Mouse (Mus musculus): ENCODE data around the gene Socs5. TPM values are rescaled to one million over a fixed set of nuclear protein-coding genes. Genes with fewer than 3 reads are reported as not detected.

Socs5 gene
- polyA plus RNA-seq, 1 experiment, result 6.4 TPM

DNA sequence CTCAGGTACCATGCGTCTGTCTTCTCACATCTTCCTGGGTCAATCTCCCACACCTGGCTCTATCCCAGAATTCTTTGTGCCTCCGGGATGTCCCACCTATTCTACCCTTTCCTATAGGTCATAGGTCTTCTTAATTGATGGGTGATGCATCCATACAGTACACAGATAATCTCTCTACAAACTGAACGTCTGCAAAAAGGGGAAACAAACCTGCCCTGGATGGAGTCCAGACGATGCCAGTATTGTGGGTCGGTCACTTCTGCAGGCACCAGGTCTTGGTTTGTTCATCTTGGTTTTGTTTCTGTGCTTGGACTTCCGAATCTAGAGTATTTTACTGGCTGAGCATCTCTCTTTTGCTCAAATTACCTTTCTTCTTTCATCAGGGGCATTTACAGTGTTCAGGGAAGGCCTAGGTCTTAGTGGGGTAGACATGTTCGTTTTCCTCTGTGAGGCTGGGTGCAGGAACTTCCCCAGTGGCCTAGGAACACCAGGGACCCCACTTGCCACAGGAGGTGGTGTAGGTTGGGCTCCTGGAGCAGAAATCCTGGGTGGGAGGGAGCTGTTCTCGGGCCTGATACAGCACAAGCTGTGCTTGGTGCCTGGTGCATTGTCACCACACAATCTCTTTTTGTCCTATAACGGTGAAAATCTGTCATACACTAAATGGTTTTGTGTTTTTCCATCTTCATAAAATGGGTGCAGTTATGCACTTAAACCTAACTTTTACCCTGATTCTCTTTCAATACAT, 33.9 kb downstream of the Socs5 start:
- H3K27me3 ChIP-seq (ENCODE audit: control insufficient read depth, insufficient read depth, low read length), result no peaks in the 10 kb centered on the region
- no peak overlapping the region for H3K27ac ChIP-seq (ENCODE audit: control insufficient read depth, insufficient read depth, low read length)
- 0 out of 2 replicates have a peak, but pooled peaks cover 2% of the 10 kb centered on the region for H3K4me1 ChIP-seq (replicated peaks; ENCODE audit: control insufficient read depth, insufficient read depth, low read length)
- no peak overlapping the region for H3K4me3 ChIP-seq (ENCODE audit: control insufficient read depth, insufficient read depth, low read length)
- no peak for DNase-seq
- no peaks in the 10 kb centered on the region for H3K36me3 ChIP-seq (ENCODE audit: control insufficient read depth, insufficient read depth, low read length)
- 81% methylated on average over 9 of the region's 9 CpGs for WGBS
- TF ChIP-seq POLR2A (IDR thresholded peaks at IDR 0.05; ENCODE audit: control insufficient read depth, extremely low read depth, insufficient read depth, low read length, poor library complexity) (no peak), CTCF (IDR thresholded peaks at IDR 0.05; ENCODE audit: borderline replicate concordance, control insufficient read depth, extremely low read depth, insufficient read depth, low read length, poor library complexity) (no peak)

DNA sequence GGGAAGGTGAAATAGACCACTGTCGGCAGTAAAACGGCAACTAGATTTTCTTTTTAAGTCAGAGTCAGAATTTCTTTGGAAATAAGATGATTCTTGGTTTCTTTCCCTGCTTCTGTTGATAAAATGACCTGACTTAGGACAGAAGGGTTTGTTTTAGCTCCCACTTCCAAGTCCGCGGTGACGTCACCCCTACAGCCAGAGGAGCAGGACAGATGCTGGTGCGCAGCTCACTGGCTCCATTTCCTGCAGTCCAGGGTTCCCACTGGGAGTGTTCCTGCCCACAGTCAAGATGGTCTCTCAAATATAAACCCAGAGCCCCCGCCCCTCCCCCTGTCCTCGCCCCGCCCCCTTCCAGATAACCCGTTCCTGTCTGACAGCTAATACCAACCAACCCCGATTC, 34.8 kb downstream of the Socs5 start:
- Histone ChIP-seq H3K4me3 (ENCODE audit: control insufficient read depth, insufficient read depth, low read length) (no peak overlapping the region), H3K36me3 (ENCODE audit: control insufficient read depth, insufficient read depth, low read length) (no peaks in the 10 kb centered on the region), H3K4me1 (replicated peaks; ENCODE audit: control insufficient read depth, insufficient read depth, low read length) (0 out of 2 replicates have a peak, but pooled peaks cover 2% of the 10 kb centered on the region), H3K27me3 (ENCODE audit: control insufficient read depth, insufficient read depth, low read length) (no peaks in the 10 kb centered on the region), H3K27ac (ENCODE audit: control insufficient read depth, insufficient read depth, low read length) (no peak overlapping the region)
- no peak for DNase-seq
- 84% methylated on average over 11 of the region's 11 CpGs for WGBS
- TF ChIP-seq CTCF (IDR thresholded peaks at IDR 0.05; ENCODE audit: borderline replicate concordance, control insufficient read depth, extremely low read depth, insufficient read depth, low read length, poor library complexity) (no peak), POLR2A (IDR thresholded peaks at IDR 0.05; ENCODE audit: control insufficient read depth, extremely low read depth, insufficient read depth, low read length, poor library complexity) (no peak)

DNA sequence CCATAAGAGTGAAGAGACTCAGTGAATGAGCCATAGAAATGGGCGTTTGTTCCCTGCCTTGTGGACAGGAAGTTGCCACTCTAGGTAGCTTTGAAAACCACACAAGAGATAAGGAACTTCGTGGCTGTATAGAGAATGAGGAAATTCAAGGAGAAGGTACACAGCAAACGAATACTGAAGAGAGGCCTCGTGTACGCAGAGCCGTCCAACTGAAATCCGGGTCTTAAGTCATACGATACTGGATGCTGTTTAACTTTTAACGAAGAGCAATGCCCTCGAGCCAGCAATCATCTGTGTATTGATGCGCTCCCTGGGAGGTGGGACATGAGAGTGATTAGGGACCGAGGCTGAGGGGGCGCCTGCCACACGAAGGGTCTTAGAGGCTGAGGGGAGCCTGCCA, 35.7 kb downstream of the Socs5 start:
- 47% methylated on average over 14 of the region's 14 CpGs for WGBS
- no peak for DNase-seq
- TF ChIP-seq POLR2A (IDR thresholded peaks at IDR 0.05; ENCODE audit: control insufficient read depth, extremely low read depth, insufficient read depth, low read length, poor library complexity) (no peak), CTCF (IDR thresholded peaks at IDR 0.05; ENCODE audit: borderline replicate concordance, control insufficient read depth, extremely low read depth, insufficient read depth, low read length, poor library complexity) (no peak)
- Histone ChIP-seq H3K36me3 (ENCODE audit: control insufficient read depth, insufficient read depth, low read length) (no peaks in the 10 kb centered on the region), H3K4me1 (replicated peaks; ENCODE audit: control insufficient read depth, insufficient read depth, low read length) (0 out of 2 replicates have a peak, but pooled peaks cover 2% of the 10 kb centered on the region), H3K4me3 (ENCODE audit: control insufficient read depth, insufficient read depth, low read length) (no peak overlapping the region), H3K27me3 (ENCODE audit: control insufficient read depth, insufficient read depth, low read length) (no peaks in the 10 kb centered on the region), H3K27ac (ENCODE audit: control insufficient read depth, insufficient read depth, low read length) (no peak overlapping the region)

DNA sequence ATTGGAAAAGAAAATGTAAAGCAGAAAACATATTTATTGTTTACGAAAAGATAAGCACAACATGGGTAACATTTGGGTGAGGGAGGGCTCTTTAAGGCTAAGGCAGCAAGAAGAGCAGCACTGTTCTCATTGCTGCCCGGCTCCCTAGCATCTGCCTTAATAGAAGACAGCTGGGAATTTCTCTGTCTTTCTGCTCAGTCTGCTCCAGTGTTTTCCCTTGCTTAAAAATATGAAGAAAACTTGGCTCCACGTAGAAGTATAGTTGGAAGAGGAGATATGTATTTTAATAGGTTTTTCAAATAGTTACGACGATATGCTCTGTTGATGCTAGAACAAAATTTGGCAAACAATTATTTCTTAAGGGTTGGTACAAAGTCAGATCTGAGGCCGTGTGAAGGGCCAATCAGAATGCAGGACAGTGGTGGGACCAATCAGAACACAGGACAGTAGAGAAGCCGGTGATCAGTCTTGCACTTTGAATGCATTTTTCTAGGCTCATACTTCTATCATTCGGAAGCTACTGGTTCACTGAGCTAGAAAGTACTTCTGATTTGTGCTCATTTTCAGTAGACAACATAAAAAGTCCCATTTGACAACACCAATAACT, 39.0 kb downstream of the Socs5 start:
- Histone ChIP-seq H3K27ac (ENCODE audit: control insufficient read depth, insufficient read depth, low read length) (no peak overlapping the region), H3K4me1 (replicated peaks; ENCODE audit: control insufficient read depth, insufficient read depth, low read length) (peaks cover 9% of the 10 kb centered on the region), H3K27me3 (ENCODE audit: control insufficient read depth, insufficient read depth, low read length) (no peaks in the 10 kb centered on the region), H3K4me3 (ENCODE audit: control insufficient read depth, insufficient read depth, low read length) (no peak overlapping the region), H3K36me3 (ENCODE audit: control insufficient read depth, insufficient read depth, low read length) (no peaks in the 10 kb centered on the region)
- DNase-seq, result no peak
- 95% methylated on average over 8 of the region's 8 CpGs for WGBS
- TF ChIP-seq POLR2A (IDR thresholded peaks at IDR 0.05; ENCODE audit: control insufficient read depth, extremely low read depth, insufficient read depth, low read length, poor library complexity) (no peak), CTCF (IDR thresholded peaks at IDR 0.05; ENCODE audit: borderline replicate concordance, control insufficient read depth, extremely low read depth, insufficient read depth, low read length, poor library complexity) (no peak)

DNA sequence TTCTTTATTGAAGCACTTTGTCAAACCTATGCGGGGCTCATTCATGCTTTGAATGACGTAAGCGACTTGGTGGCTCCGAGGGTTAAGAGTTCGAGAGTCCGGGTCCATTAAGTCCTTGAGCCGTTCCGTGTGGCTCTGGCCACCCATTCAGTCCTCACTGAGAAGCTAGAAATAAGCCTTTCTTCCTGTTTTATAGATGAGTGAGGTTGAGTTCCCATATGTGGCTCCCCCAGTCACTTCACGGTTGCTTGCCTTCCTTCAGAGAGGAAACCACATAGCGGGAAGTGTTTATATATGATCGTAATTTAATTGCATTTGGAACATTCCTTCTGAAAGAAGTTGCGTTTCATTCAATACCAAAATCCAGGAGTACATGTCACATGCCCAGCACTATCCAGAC, 42.3 kb downstream of the Socs5 start:
- 36% methylated on average over 12 of the region's 12 CpGs for WGBS

DNA sequence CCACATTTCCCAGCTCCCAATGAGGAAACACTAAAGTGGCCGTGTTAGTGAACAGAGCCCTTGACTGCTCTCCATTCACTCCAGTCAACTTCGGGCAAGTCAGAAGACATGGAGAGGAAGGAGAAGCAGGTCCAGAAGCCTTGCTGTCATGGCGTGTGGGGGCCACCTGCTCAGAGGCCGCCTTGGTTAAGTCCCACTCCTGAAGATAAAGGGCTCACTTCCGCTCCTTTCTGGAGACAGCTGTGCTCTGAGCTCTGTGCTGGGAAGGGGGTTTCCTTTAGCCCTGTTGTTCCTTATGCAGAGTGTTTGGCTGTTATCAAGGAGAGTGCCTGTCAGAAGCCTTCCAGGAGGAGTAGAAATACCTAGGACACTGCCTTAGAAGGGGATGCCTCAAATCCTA, 45.5 kb downstream of the Socs5 start:
- H3K27ac ChIP-seq (ENCODE audit: control insufficient read depth, insufficient read depth, low read length), result peak overlapping the region; percentile 80
- 22% methylated on average over 5 of the region's 5 CpGs for WGBS
- DNase-seq, result peak; percentile 58
- no peak overlapping the region for H3K4me3 ChIP-seq (ENCODE audit: control insufficient read depth, insufficient read depth, low read length)
- H3K4me1 ChIP-seq (replicated peaks; ENCODE audit: control insufficient read depth, insufficient read depth, low read length), result peaks cover 22% of the 10 kb centered on the region
- H3K27me3 ChIP-seq (ENCODE audit: control insufficient read depth, insufficient read depth, low read length), result no peaks in the 10 kb centered on the region
- no peaks in the 10 kb centered on the region for H3K36me3 ChIP-seq (ENCODE audit: control insufficient read depth, insufficient read depth, low read length)
- TF ChIP-seq POLR2A (IDR thresholded peaks at IDR 0.05; ENCODE audit: control insufficient read depth, extremely low read depth, insufficient read depth, low read length, poor library complexity) (no peak), CTCF (IDR thresholded peaks at IDR 0.05; ENCODE audit: borderline replicate concordance, control insufficient read depth, extremely low read depth, insufficient read depth, low read length, poor library complexity) (no peak)

More for the DNA sequence above, 42.3 kb downstream of the Socs5 start:
- DNase-seq, result no peak
- no peaks in the 10 kb centered on the region for H3K27me3 ChIP-seq (ENCODE audit: control insufficient read depth, insufficient read depth, low read length)
- TF ChIP-seq CTCF (IDR thresholded peaks at IDR 0.05; ENCODE audit: borderline replicate concordance, control insufficient read depth, extremely low read depth, insufficient read depth, low read length, poor library complexity) (no peak), POLR2A (IDR thresholded peaks at IDR 0.05; ENCODE audit: control insufficient read depth, extremely low read depth, insufficient read depth, low read length, poor library complexity) (no peak)
- no peak overlapping the region for H3K27ac ChIP-seq (ENCODE audit: control insufficient read depth, insufficient read depth, low read length)
- peaks cover 22% of the 10 kb centered on the region for H3K4me1 ChIP-seq (replicated peaks; ENCODE audit: control insufficient read depth, insufficient read depth, low read length)
- no peaks in the 10 kb centered on the region for H3K36me3 ChIP-seq (ENCODE audit: control insufficient read depth, insufficient read depth, low read length)
- H3K4me3 ChIP-seq (ENCODE audit: control insufficient read depth, insufficient read depth, low read length), result no peak overlapping the region

All from thymus, adult 2 months (tissue).